Mouse (Mus musculus): ENCODE measurements around the gene Gm38119.

The Gm38119 gene

DNA sequence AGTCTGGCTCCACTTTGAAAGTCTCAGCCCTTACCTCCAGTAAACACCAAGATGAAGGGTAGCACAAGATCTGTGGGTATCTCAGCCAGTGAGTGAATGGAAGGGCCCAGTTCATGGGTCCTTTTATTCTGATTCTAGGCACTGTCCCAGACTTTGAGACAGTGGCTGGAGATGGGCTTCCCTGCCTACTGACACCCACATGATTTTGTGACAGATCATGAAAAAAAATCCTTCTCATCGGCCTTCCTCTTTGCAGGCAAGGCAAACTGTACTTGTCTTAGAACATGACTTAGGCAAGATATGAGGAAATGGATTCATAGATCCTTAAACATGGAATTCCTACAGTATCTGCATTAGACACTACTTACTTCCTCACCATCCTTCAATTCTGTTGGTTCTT lies at the start of gene Gm38119:
Gm38119 (minus strand) TSS at position 101 of the 400 bp plus-strand sequence.
- no peak for DNase-seq

DNA sequence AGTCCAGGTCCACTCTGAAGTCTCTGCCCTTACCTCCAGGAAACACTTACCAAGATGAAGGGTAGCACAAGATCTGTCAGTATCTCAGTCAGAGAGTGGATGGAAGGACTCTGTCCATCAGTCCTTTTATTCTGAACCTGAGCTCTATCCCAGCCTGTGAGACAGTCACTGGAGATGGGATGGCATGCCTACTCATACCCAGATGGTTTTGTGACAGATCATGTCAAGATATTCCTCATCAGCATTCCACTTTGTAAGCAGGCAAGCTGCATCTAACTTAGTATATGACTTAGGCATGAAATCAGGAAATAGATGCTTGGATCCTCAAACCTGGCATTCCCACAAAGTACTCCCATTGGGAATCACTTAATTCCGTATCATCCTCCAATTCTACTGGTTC lies 39.9 kb upstream of the Gm38119 start, which contains the start of gene Lce1i:
Lce1i (minus strand) TSS at position 101 of the 400 bp plus-strand sequence.
- no peak for DNase-seq

DNA sequence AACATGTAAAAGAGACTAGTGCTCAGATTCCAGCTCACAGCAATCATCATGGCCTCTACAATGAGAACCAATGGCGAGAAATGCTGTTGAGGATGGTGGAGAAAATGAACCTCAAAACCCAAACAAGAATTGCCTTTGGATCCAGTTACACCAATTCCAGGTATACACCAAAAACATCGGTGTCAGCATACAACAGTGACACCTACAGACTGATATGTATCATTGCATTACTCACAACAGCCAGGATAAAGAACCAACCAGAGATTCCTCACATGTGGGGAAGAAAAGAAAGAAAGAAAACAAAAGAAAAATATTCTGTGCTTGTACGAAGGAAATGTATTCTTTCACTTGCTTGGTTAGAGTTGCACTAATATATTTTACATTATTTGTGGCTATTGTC lies 32.7 kb upstream of the Gm38119 start:
- no peak for DNase-seq

DNA sequence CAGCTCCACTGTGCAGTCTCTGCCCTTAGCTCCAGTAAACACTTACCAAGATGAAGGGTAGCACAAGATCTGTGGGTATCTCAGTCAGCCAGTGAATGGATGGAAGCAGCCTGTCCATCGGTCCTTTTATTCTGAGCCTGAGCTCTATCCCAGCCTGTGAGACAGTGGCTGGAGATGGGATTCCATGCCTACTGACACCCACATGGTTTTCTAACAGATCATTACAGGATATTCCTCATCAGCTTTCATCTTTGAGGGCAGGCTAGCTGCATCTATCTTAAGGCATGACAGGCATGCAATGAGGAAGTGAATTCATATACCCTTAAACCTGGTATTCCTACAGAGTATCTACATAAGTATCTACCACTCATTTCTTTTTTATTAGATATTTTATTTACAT lies 26.1 kb upstream of the Gm38119 start, which contains the start of gene Lce1h:
Lce1h (minus strand) TSS at position 101 of the 400 bp plus-strand sequence.
- DNase-seq, result no peak

GRCm38 (mm10) chr3:92753197-92753596 lies 14.3 kb upstream of the Gm38119 start:
- no peak for DNase-seq

DNA sequence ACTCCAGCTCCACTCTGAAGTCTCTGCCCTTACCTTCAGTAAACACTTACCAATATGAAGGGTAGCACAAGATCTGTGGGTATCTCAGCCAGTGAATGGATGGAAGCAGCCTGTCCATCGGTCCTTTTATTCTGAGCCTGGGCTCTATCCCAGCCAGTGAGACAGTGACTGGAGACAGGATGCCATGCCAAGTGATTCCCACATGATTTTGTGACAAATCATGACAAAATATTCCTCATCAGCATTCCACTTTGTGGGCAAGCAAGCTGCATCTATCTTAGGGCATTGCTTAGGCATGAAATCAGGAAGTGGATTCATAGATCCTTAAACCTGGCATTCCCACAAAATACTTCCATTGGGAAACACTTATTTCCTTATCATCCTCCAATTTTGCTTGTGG lies 13.3 kb upstream of the Gm38119 start, which contains the start of gene Lce1g:
Lce1g (minus strand) TSS at position 101 of the 400 bp plus-strand sequence.
- DNase-seq, result no peak

- DNase-seq, result no peak
These were observed 16.3 kb downstream of the Gm38119 start for GRCm38 (mm10) chr3:92722631-92723030.

DNA sequence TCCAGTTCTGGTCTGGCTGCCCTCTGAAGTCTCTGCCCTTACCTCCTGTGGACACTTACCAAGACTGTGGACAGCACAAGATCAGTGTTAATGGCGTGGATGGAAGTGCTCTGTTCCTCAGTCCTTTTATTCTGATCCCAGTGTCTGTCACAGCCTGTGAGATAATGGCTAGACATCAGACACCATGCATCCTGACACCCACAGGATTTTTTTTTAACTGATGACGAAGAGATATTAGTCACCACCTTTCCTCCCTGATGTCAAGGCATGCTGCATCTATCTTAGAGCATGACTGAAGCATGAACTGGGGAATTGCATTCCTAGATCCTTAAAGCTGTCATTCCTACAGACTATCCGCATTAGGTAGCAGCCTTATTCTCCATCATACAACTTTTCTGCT lies 18.6 kb downstream of the Gm38119 start, which contains the start of gene Lce1f:
Lce1f (minus strand) TSS at position 101 of the 400 bp plus-strand sequence.
- no peak for DNase-seq

- DNase-seq, result no peak
These were observed 23.8 kb downstream of the Gm38119 start for GRCm38 (mm10) chr3:92715122-92715521.

DNA sequence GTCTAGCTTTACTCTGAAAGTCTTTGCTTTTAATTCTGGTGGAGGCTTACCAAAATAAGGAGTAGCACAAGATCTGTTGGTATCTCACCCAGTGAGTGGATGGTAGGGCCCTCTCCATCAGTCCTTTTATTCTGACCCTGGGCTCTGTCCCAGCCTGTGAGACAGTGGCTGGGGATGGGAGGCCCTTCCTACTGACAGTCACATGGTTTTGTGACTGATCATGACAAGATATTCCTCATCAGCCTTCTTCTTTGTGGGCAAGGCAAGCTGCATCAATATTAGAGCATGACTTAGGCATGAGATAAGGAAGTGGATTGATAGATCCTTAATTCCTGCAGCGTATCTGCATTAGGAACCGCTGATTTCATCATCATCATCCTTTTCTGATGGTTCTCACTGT lies 29.9 kb downstream of the Gm38119 start, which contains the start of gene Lce1e:
Lce1e (minus strand) TSS at position 101 of the 400 bp plus-strand sequence.
- DNase-seq, result no peak

- no peak for DNase-seq
These were observed 44.3 kb downstream of the Gm38119 start for GRCm38 (mm10) chr3:92694613-92695012.

DNA sequence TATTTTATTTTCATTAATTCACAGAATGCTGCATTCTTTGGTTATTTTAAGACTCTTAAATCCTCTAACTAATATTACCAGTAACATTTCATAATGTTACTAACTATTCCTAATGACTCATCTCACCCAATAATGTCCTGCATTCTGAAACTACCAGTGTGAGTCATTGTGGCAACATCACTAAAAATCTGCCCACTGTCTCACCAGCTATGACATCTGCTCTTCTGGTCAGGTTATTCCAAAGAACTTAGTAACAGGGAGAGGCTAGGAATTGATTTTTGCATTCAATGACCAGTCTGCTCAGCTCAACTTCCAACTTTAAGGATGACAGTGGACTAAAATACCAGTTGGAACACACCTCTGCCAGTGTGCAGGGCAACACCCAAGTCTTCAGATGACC lies 47.2 kb downstream of the Gm38119 start:
- DNase-seq, result no peak

DNA sequence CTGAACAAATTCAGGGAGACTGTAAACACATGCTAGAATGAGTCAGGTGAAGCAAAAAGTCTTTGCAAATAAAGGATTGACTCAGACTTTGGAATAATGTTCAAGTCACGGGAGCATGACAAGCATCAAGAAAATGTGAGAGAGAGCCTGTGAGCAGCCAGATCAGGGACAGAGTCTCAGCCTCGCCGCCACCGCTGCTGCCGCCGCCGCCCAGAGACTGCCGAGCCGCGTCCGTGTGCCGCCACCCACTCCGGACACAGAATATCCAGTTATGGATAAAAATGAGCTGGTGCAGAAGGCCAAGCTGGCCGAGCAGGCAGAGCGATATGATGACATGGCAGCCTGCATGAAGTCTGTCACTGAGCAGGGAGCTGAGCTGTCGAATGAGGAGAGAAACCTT lies 49.7 kb downstream of the Gm38119 start:
- peak; percentile 17 for DNase-seq
